Mouse (Mus musculus) embryonic facial prominence, embryonic 12.5 days (tissue): ENCODE measurements around the gene Glis3. TPM values are rescaled to one million over a fixed set of nuclear protein-coding genes. Genes with fewer than 3 reads are reported as not detected.

ENCODE experiments used
- ATAC-seq: fragments of 200-750 bp; cut with Nextera tagmentation; 2 replicates; pipeline ENCODE4 v1.8.0; 2017; ENCODE audit not compliant: insufficient number of reproducible peaks, insufficient read depth, low FRiP score, low TSS enrichment
- H3K27ac ChIP-seq: fragments of 300-500 bp; sonication (generic); 2 replicates; pipeline ENCODE4 v1.5.1; 2016; ENCODE audit warnings: mild to moderate bottlenecking
- H3K27me3 ChIP-seq: fragments of 300-500 bp; sonication (generic); 2 replicates; pipeline ENCODE4 v1.6.1; 2016; ENCODE audit warnings: mild to moderate bottlenecking, moderate library complexity
- H3K36me3 ChIP-seq: fragments of 300-500 bp; sonication (generic); 2 replicates; pipeline ENCODE4 v1.6.1; 2016; ENCODE audit warnings: mild to moderate bottlenecking
- H3K4me1 ChIP-seq: fragments of 300-500 bp; sonication (generic); 2 replicates; pipeline ENCODE4 v1.6.1; 2016
- H3K4me2 ChIP-seq: fragments of 300-500 bp; sonication (generic); replicated peaks from 2 replicates; pipeline ENCODE4 v1.6.1; 2016; ENCODE audit warnings: mild to moderate bottlenecking, moderate library complexity
- H3K4me3 ChIP-seq: fragments of 300-500 bp; sonication (generic); 2 replicates; pipeline ENCODE4 v1.5.1; 2016; ENCODE audit warnings: mild to moderate bottlenecking
- H3K9ac ChIP-seq: fragments of 300-500 bp; sonication (generic); 2 replicates; pipeline ENCODE4 v1.6.1; 2016; ENCODE audit warnings: mild to moderate bottlenecking, moderate library complexity
- H3K9me3 ChIP-seq: fragments of 300-500 bp; sonication (generic); 2 replicates; pipeline ENCODE4 v1.6.1; 2016; ENCODE audit warnings: mild to moderate bottlenecking, moderate library complexity
- WGBS: fragments of 180-500 bp; shearing (Covaris S2); methylation state at CpG from one replicate; pipeline ENCODE4 v1.1.7; 2016; 5-methylcytosine and 5-hydroxymethylcytosine counted together
- polyA plus RNA-seq: library from polyadenylated mRNA; unstranded; fragments of >200 nt; fragmentation: Nextera tagmentation; extraction: Ambion mirVana; gene quantifications from 2 replicates; pipeline ENCODE4 v1.2.1, GENCODE M21; 2016

Gene Glis3
- polyA plus RNA-seq, 1 experiment from 2014 or later, result 7.8 TPM

DNA sequence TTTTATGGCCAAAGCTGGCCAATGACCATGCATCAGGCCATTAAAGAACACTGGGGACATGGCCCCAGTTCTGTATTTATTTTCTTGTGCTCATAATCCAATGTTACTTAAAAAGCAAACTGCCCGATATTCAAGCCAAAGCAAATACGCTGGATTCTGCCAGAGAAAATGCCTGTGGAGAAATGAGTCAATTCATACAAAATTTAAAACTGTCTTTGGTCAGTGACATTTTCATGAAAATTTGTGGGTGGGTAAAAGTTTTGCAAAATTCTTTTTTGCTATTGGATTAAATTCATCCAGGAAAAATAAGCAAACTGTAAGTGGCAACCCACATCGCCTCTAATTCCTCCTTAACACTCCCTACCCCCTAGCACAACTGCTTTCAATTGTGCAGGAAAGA, 154.5 kb downstream of the Glis3 start:
- no peak overlapping the region for H3K4me2 ChIP-seq
- H3K9ac ChIP-seq, result no peak overlapping the region
- H3K36me3 ChIP-seq, result no peaks in the 10 kb centered on the region
- H3K27ac ChIP-seq, result no peak overlapping the region
- H3K9me3 ChIP-seq, result no peaks in the 10 kb centered on the region
- H3K4me1 ChIP-seq, result 0 out of 2 replicates have a peak, but pooled peaks cover 7% of the 10 kb centered on the region
- WGBS, result 73% methylated on average over 3 of the region's 3 CpGs
- H3K27me3 ChIP-seq, result peaks cover 2% of the 10 kb centered on the region
- ATAC-seq, result no peak
- no peak overlapping the region for H3K4me3 ChIP-seq

DNA sequence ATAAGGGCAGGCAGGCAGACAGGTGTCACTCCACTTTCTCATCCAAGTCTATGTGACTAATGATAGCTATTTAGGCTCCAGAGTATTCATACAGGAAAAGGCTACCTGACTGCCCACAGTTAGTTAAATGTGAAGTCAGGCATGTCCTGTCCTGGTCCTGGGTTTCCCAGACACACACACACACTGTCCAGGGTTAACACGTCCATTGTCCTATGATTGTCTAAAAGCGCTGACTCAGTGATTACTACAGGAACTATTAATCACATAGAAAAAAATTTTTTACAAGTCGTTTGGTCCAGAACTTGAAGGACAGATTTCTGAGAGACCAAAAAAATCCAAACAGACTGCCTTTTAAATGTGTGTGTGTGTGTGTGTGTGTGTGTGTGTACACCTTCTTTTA, 157.6 kb downstream of the Glis3 start:
- H3K9ac ChIP-seq, result no peak overlapping the region
- no peak overlapping the region for H3K4me2 ChIP-seq
- H3K36me3 ChIP-seq, result no peaks in the 10 kb centered on the region
- H3K4me1 ChIP-seq, result 0 out of 2 replicates have a peak, but pooled peaks cover 10% of the 10 kb centered on the region
- no peak overlapping the region for H3K4me3 ChIP-seq
- H3K27me3 ChIP-seq, result peaks cover 6% of the 10 kb centered on the region
- H3K27ac ChIP-seq, result no peak overlapping the region
- H3K9me3 ChIP-seq, result no peaks in the 10 kb centered on the region
- 67% methylated on average over 3 of the region's 3 CpGs for WGBS
- ATAC-seq, result no peak

DNA sequence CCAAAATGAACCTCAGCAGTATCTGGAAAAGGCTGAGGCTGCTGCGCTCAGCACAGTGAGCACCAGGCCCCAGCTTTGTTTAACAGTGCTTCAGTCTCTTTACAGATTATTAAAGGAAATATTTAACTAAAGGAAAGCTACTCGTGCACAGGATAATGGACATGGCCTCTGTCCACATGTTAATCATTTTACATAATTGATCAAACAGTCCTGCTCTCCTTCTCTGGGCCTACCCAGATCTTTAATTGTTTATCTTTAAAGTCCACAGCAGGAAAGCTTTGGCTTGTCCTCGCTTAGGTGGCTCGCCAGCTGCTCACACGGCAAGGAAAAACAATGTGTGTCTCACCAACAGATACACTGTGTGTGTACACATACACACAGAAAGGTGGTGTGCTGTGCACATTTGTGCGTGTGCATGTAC, 159.1 kb downstream of the Glis3 start:
- Histone ChIP-seq H3K4me2 (no peak overlapping the region), H3K36me3 (no peaks in the 10 kb centered on the region), H3K9me3 (no peaks in the 10 kb centered on the region), H3K27me3 (peaks cover 6% of the 10 kb centered on the region), H3K4me3 (no peak overlapping the region), H3K4me1 (0 out of 2 replicates have a peak, but pooled peaks cover 10% of the 10 kb centered on the region), H3K9ac (no peak overlapping the region), H3K27ac (no peak overlapping the region)
- 54% methylated on average over 6 of the region's 6 CpGs for WGBS
- ATAC-seq, result no peak

DNA sequence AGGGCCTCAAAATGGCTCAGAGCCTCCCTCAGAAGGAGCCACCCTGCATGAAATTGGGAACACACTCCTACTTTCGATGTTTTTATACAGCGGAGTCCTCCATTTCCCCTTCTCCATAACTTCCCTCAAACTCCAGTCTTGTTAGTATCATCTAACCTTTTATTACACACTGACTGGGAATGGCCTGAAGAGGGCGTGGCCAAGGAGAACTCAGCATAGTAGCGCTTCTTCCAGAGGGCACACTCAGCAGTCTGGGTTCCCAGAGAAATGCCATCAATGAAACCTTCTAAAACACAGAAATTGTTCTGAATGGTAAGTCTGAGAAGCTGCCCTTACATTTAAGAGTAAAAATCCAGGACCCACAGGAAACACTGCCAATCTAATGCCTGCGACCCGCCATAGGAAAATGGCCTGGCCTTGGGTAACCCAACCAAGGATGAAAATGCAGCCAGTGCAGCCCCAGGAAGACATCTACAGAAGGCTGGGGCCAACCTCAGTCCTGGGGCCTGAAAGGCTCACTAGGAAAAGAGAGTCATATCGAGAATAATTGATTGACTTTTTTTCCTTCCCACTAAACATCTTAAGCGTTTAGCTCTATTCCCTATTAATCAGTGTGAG, 159.6 kb downstream of the Glis3 start:
- H3K4me1 ChIP-seq, result 0 out of 2 replicates have a peak, but pooled peaks cover 10% of the 10 kb centered on the region
- no peak overlapping the region for H3K9ac ChIP-seq
- no peaks in the 10 kb centered on the region for H3K36me3 ChIP-seq
- no peaks in the 10 kb centered on the region for H3K9me3 ChIP-seq
- peaks cover 6% of the 10 kb centered on the region for H3K27me3 ChIP-seq
- H3K4me3 ChIP-seq, result no peak overlapping the region
- no peak overlapping the region for H3K27ac ChIP-seq
- no peak for ATAC-seq
- 84% methylated on average over 8 of the region's 8 CpGs for WGBS
- H3K4me2 ChIP-seq, result no peak overlapping the region

DNA sequence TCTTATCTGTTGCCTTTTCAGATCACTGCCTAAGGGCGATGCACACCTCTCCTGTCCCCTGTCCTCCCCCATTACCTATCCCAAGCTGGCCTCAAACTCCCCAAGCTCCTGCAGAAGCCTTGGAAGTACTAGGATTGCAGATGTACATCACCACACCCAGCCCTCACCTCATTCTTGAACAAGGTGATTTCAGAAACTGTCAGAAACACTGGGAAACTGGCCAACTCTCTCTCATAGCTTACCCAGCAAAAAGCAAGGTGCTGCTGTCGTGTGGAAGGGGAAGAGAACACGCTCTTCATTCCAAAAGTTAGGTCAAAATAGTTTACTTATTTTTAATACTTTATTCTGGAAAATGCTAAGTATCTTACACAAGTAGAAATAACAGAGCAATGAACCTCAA, 160.6 kb downstream of the Glis3 start:
- Histone ChIP-seq H3K27ac (no peak overlapping the region), H3K4me3 (no peak overlapping the region), H3K27me3 (peaks cover 6% of the 10 kb centered on the region), H3K9me3 (no peaks in the 10 kb centered on the region), H3K4me2 (no peak overlapping the region), H3K4me1 (0 out of 2 replicates have a peak, but pooled peaks cover 10% of the 10 kb centered on the region), H3K36me3 (no peaks in the 10 kb centered on the region), H3K9ac (no peak overlapping the region)
- WGBS, result 85% methylated on average over 3 of the region's 3 CpGs
- ATAC-seq, result no peak

DNA sequence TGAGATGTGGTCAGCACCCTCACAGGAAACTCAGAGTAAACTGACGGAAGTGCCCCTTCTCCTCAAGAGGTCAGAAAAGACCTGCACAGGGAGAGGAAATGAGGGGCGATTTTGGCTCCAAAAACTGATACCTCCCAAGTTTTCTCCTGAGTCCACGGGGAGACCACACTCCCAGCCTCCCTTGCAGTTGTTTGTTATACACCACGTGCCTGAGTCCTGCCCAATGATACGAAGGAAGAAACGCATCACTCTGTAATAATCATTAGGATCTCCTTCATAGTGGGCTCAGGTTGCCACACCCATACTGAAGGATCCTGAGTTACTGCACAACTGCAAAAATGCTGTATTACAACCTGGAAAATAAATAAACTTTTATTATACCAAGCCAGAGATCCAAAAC, 161.0 kb downstream of the Glis3 start:
- no peaks in the 10 kb centered on the region for H3K36me3 ChIP-seq
- WGBS, result 78% methylated on average over 6 of the region's 6 CpGs
- no peak overlapping the region for H3K9ac ChIP-seq
- no peak overlapping the region for H3K27ac ChIP-seq
- no peak overlapping the region for H3K4me3 ChIP-seq
- ATAC-seq, result no peak
- no peaks in the 10 kb centered on the region for H3K9me3 ChIP-seq
- H3K27me3 ChIP-seq, result peaks cover 6% of the 10 kb centered on the region
- H3K4me1 ChIP-seq, result 0 out of 2 replicates have a peak, but pooled peaks cover 10% of the 10 kb centered on the region
- H3K4me2 ChIP-seq, result no peak overlapping the region

DNA sequence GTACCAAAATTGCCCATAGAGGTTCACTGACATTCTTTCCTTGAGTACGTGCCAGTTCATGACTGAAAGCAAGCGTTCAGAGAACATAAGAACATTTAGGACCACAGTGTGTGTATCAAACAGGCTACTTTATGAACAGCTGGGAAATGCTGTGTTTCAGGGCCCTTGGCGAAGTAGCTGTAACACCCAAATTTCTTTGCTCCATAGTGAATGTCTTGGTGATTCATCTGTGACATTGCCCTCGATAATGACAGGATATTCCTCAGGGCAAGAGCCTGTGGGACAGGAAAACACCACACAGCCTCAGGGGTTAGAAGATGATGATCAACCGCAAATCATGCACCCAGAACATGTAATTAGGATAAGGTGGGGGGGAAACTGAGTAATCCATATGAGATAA, 161.6 kb downstream of the Glis3 start:
- no peak overlapping the region for H3K4me3 ChIP-seq
- H3K27ac ChIP-seq, result no peak overlapping the region
- no peak overlapping the region for H3K4me2 ChIP-seq
- peaks cover 6% of the 10 kb centered on the region for H3K27me3 ChIP-seq
- H3K9me3 ChIP-seq, result no peaks in the 10 kb centered on the region
- WGBS, result 73% methylated on average over 5 of the region's 5 CpGs
- H3K36me3 ChIP-seq, result no peaks in the 10 kb centered on the region
- no peak for ATAC-seq
- H3K4me1 ChIP-seq, result 0 out of 2 replicates have a peak, but pooled peaks cover 6% of the 10 kb centered on the region
- no peak overlapping the region for H3K9ac ChIP-seq

DNA sequence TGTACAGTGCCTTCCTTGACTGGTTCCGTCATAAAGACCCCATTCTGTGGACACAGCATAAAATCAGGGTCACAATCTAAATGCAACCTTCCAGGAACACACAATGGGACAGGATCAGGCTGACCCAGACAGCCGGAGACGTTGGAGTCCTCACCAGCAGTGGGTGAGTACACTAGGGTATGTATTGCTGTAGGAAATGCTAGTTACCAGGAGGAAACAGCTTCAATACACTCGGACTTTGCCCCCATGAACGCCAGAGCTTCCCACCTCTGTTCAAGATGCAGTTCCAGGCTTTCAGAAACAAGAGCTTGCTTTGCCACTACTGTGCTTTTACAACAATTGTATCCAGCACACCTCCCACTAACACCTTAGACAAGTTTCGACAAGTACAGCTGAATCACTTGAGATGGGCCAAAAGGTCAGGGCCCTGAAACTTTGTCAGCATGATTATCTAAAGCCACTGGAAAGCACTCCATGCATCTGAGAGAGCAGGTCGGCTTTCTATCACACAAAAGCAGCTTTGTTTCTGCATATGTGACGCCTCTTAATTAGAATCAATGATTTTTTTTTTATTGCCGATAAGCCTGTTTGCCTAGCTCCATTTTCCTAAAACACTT, 162.3 kb downstream of the Glis3 start:
- Histone ChIP-seq H3K27me3 (peaks cover 6% of the 10 kb centered on the region), H3K9ac (no peak overlapping the region), H3K9me3 (no peaks in the 10 kb centered on the region), H3K27ac (no peak overlapping the region), H3K36me3 (no peaks in the 10 kb centered on the region), H3K4me1 (0 out of 2 replicates have a peak, but pooled peaks cover 6% of the 10 kb centered on the region), H3K4me3 (no peak overlapping the region), H3K4me2 (no peak overlapping the region)
- ATAC-seq, result no peak
- WGBS, result 36% methylated on average over 9 of the region's 9 CpGs

DNA sequence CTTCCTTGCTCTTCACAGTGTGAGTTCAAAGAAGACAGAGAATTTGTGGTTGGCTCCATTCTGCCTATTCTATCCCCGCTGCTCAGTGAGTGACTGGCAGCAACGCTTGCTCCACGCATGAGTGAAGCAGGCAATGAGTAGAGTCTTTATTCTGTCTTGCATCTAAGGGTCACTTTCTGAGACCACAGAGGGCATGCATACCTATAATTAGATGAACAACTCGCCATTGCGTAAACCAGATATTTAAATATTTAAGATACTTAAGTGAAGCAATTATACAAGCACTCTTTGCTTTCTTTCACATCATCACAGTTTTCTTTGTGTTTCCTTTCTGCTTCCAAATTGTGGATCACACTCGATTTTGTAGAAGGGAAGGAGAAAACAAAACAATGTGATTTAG, 163.4 kb downstream of the Glis3 start:
- ATAC-seq, result no peak
- Histone ChIP-seq H3K27ac (no peak overlapping the region), H3K36me3 (no peaks in the 10 kb centered on the region), H3K4me3 (no peak overlapping the region), H3K4me2 (no peak overlapping the region), H3K9me3 (no peaks in the 10 kb centered on the region), H3K27me3 (peaks cover 6% of the 10 kb centered on the region), H3K4me1 (0 out of 2 replicates have a peak, but pooled peaks cover 6% of the 10 kb centered on the region), H3K9ac (no peak overlapping the region)
- WGBS, result 51% methylated on average over 6 of the region's 6 CpGs

DNA sequence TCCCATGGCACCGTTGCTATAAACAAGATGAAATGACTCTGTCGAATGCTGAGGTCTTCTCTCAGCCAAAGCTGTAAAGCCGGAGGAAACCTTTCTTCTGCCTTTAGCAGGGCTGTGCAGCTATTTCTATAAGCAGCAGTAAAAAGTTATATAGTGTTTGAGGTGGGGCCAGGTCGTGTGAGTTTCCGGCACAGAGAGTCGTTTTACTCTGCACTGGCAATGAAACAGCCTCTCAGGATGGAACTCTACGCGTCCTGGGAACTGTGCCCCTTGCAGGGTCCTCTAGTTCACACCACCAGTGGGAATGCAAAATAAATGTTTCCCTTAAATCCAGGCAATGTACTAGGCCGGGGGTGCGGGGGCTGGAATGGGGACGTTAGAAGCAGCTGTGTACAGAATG, 167.4 kb downstream of the Glis3 start:
- no peak overlapping the region for H3K4me2 ChIP-seq
- no peaks in the 10 kb centered on the region for H3K4me1 ChIP-seq
- H3K4me3 ChIP-seq, result no peak overlapping the region
- no peak for ATAC-seq
- no peaks in the 10 kb centered on the region for H3K27me3 ChIP-seq
- H3K9me3 ChIP-seq, result no peaks in the 10 kb centered on the region
- no peak overlapping the region for H3K27ac ChIP-seq
- H3K36me3 ChIP-seq, result no peaks in the 10 kb centered on the region
- no peak overlapping the region for H3K9ac ChIP-seq
- WGBS, result 65% methylated on average over 11 of the region's 11 CpGs

DNA sequence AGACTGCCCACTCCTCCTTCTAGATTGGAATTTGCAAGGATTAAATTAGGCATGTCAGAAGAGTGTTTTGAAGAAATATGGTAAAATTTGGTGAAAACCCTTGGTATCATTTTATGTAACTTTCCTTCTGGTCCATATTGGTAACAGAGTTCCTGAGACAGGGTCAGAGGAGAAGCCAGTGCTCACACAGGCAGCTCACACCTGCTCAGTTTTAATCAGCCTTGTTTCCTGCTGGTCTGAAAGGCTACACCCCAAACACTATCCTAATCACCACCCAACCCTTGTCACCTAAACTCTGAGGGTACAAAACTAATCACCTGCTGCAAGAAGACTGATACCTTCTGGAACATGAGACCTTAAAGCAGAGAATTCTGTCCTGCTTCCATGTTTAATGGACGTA, 168.0 kb downstream of the Glis3 start:
- Histone ChIP-seq H3K9ac (no peak overlapping the region), H3K27me3 (no peaks in the 10 kb centered on the region), H3K36me3 (no peaks in the 10 kb centered on the region), H3K27ac (no peak overlapping the region), H3K4me3 (no peak overlapping the region), H3K9me3 (no peaks in the 10 kb centered on the region), H3K4me2 (no peak overlapping the region), H3K4me1 (no peaks in the 10 kb centered on the region)
- no peak for ATAC-seq
- WGBS, result 83% methylated on average over 1 of the region's 1 CpGs

DNA sequence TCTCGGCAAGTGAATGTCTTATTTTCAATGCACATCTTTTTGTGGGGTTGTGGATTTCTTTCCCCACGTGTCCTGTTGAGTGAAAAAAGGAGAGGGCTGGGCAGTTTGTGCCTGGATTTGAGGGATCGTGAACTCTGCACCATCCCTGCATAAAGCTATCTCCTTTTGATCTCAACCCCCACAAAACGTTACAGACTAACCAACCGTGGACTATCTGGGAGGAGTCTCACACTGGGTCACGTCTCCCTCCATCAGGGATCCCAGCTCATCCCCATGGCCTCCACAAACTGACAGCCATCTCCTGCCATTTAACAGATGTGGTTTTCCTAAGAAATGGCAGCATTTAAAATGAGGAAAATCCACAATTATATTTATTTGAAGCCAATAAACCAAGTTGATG, 174.5 kb downstream of the Glis3 start:
- no peak for ATAC-seq
- Histone ChIP-seq H3K27me3 (no peaks in the 10 kb centered on the region), H3K4me1 (no peaks in the 10 kb centered on the region), H3K4me2 (no peak overlapping the region), H3K36me3 (no peaks in the 10 kb centered on the region), H3K9ac (no peak overlapping the region), H3K27ac (no peak overlapping the region), H3K9me3 (no peaks in the 10 kb centered on the region), H3K4me3 (no peak overlapping the region)
- WGBS, result 59% methylated on average over 6 of the region's 6 CpGs
